In the genomic region with DNA sequence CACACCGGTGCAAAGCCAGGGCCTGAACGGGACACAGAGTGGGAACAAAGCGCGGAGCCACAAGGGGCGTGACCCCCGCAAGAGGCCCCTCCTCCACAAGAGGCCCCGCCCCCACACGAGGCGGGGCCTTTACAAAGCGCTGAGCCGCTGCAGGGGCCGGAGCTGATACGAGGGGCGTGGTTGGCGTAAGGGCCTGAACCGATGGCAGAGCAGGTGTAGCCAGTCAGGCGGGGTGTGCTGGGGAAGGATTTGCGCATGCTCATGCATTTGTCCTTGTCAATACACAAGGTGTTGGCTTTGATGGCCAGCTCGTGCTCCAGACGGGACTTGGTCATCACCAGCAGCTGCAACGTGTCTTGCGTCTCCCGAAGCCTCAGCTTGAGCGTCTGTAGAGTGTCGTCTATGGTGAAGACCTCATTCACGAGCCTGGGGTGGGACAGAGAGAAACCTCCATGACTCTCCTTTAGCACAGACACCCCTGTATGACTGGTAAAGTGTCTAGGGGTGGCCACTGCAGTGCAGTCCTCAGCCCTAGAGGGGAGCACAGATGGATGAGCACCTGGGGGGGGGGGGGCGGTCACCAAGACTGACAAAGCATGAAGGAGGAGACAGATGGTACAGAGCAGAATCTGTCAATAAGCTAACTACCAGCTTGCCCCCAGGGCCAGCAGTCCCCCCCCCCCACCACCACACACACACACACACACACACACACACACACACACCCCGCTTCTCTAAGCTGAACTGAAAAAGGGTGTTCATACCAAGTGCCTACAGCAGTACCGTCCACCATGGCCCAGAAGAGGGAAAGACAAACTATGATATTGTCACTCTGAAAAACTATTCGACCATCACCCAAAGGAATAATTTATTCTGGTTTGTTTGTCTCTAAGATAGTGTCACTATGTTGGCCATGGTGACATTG, we compare ENCODE assay signal across 8 mouse cellular contexts. TPM values are rescaled to one million over a fixed set of nuclear protein-coding genes. Genes with fewer than 3 reads are reported as not detected.
DNase-seq lines count a peak whose midpoint lies in the region; ATAC-seq lines count a peak whose summit lies in the region.

No protein-coding gene starts in this region.

- no peak overlapping the region for H3K9ac ChIP-seq in stomach, embryonic 14.5 days (replicated peaks; ENCODE audit: low read depth, low read length)

- WGBS in limb, embryonic 10.5 days = 17% methylated on average over 29 of the region's 30 CpGs
- 18% methylated on average over 30 of the region's 30 CpGs for WGBS in stomach, embryonic 14.5 days

- H3K9me3 ChIP-seq in limb, embryonic 10.5 days (replicated peaks) = no peaks in the 10 kb centered on the region
- no peaks in the 10 kb centered on the region for H3K9me3 ChIP-seq in stomach, embryonic 14.5 days (ENCODE audit: control insufficient read depth, low read depth, low read length)

- H3K4me1 ChIP-seq in limb, embryonic 10.5 days = peaks cover 8% of the 10 kb centered on the region
- peaks cover 6% of the 10 kb centered on the region for H3K4me1 ChIP-seq in stomach, embryonic 14.5 days (ENCODE audit: control insufficient read depth, insufficient read depth, low read length)

- no peaks in the 10 kb centered on the region for H3K36me3 ChIP-seq in limb, embryonic 10.5 days
- no peaks in the 10 kb centered on the region for H3K36me3 ChIP-seq in stomach, embryonic 14.5 days (ENCODE audit: control insufficient read depth, insufficient read depth, low read length)

- peak; percentile 10 for DNase-seq in CD4-positive helper T cell, adult 2 months (ENCODE audit: low read depth, low spot score)
- DNase-seq in adrenal gland, postnatal 36 days = peak; percentile 10 to 29
- peak; percentile 79 for DNase-seq in limb, embryonic 10.5 days (ENCODE audit: low spot score)
- peak; percentile 87 for DNase-seq in mesoderm, embryonic 11.5 days (ENCODE audit: low read depth, low spot score)
- no peak for DNase-seq in left cerebral cortex, adult 18-20 months (ENCODE audit: low spot score in 2 of 2)

- H3K4me2 ChIP-seq in stomach, embryonic 14.5 days (replicated peaks; ENCODE audit: low read depth, low read length) = peak overlapping the region; percentile 28

- peak overlapping the region; percentile 61 for H3K27ac ChIP-seq in limb, embryonic 10.5 days
- H3K27ac ChIP-seq in stomach, embryonic 14.5 days (ENCODE audit: low read length) = no peak overlapping the region

- ATAC-seq in granulocyte monocyte progenitor cell, adult 5-6 weeks (replicated peaks; ENCODE audit: poor library complexity, severe bottlenecking) = peak; percentile 91
- peak; percentile 92 for ATAC-seq in stomach, embryonic 14.5 days (ENCODE audit: insufficient number of reproducible peaks, insufficient read depth, low FRiP score, low read depth)
- no peak for ATAC-seq in inflammation-experienced regulatory T-cells, adult 6 months

- H3K27me3 ChIP-seq in limb, embryonic 10.5 days (ENCODE audit: low read depth, poor library complexity, severe bottlenecking) = peaks cover 5% of the 10 kb centered on the region; the same call in 1 of the 2 replicates
- H3K27me3 ChIP-seq in stomach, embryonic 14.5 days (ENCODE audit: control insufficient read depth, insufficient read depth, low read length) = no peaks in the 10 kb centered on the region

- H3K4me3 ChIP-seq in limb, embryonic 10.5 days = peak overlapping the region; percentile 37
- peak overlapping the region; percentile 9; the same call in 1 of the 2 replicates for H3K4me3 ChIP-seq in stomach, embryonic 14.5 days (ENCODE audit: low read depth, low read length)

RNA-seq across cellular contexts. Expression of a gene that starts 37.0 kb away (rescaled TPM):
- total RNA-seq in adrenal gland, postnatal 36 days (2021) = not detected
- 0.49 TPM in 1 of 2 replicates, not detected in the other for total RNA-seq in granulocyte monocyte progenitor cell, adult 5-6 weeks (2014; fragmentation: Nextera tagmentation)
- total RNA-seq in granulocyte monocyte progenitor cell, adult 5-6 weeks (2017) = not detected in 2 replicates
- not detected in 2 replicates for polyA plus RNA-seq in limb, embryonic 10.5 days (2016; fragmentation: Nextera tagmentation; extraction: Ambion mirVana)
- 0.70 and 1.0 TPM in 2 replicates for polyA plus RNA-seq in stomach, embryonic 14.5 days (2014; fragmentation: Nextera tagmentation; extraction: Ambion mirVana)
- not detected for polyA plus RNA-seq in inflammation-experienced regulatory T-cells, adult 6 months (2017; shearing (Covaris generic))
- total RNA-seq in left cerebral cortex, adult 18-20 months (2021) = 10 to 100 TPM in 1 of 2 experiments, 1 to 10 TPM in 1; 9.0 to 10.7 TPM

RNA-seq across cellular contexts. Expression of a gene that starts 44.5 kb away (rescaled TPM):
- 1 to 10 TPM; 6.0 to 7.0 TPM for total RNA-seq in adrenal gland, postnatal 36 days (2021)
- not detected in 2 replicates for total RNA-seq in granulocyte monocyte progenitor cell, adult 5-6 weeks (2014; fragmentation: Nextera tagmentation)
- total RNA-seq in granulocyte monocyte progenitor cell, adult 5-6 weeks (2017) = not detected in 2 replicates
- 2.4 and 4.2 TPM in 2 replicates for polyA plus RNA-seq in limb, embryonic 10.5 days (2016; fragmentation: Nextera tagmentation; extraction: Ambion mirVana)
- 26.6 and 31.3 TPM in 2 replicates for polyA plus RNA-seq in stomach, embryonic 14.5 days (2014; fragmentation: Nextera tagmentation; extraction: Ambion mirVana)
- under 1 TPM in 1 of 3 experiments, not detected in 2; 0.07 TPM for polyA plus RNA-seq in inflammation-experienced regulatory T-cells, adult 6 months (2017; shearing (Covaris generic))
- 10 to 100 TPM in 1 of 2 experiments, 1 to 10 TPM in 1; 10.0 to 13.7 TPM for total RNA-seq in left cerebral cortex, adult 18-20 months (2021)

RNA-seq across cellular contexts. Expression of a gene that starts 53.5 kb away (rescaled TPM):
- total RNA-seq in adrenal gland, postnatal 36 days (2021) = 10 to 100 TPM; 27.3 to 29.6 TPM
- 45.9 and 48.0 TPM in 2 replicates for total RNA-seq in granulocyte monocyte progenitor cell, adult 5-6 weeks (2014; fragmentation: Nextera tagmentation)
- 41.9 and 58.3 TPM in 2 replicates for total RNA-seq in granulocyte monocyte progenitor cell, adult 5-6 weeks (2017)
- polyA plus RNA-seq in limb, embryonic 10.5 days (2016; fragmentation: Nextera tagmentation; extraction: Ambion mirVana) = 92.0 and 94.8 TPM in 2 replicates
- polyA plus RNA-seq in stomach, embryonic 14.5 days (2014; fragmentation: Nextera tagmentation; extraction: Ambion mirVana) = 56.1 and 59.1 TPM in 2 replicates
- 10 to 100 TPM; 46.9 to 77.0 (median 47.2) TPM for polyA plus RNA-seq in inflammation-experienced regulatory T-cells, adult 6 months (2017; shearing (Covaris generic))
- 10 to 100 TPM; 16.3 to 18.5 TPM for total RNA-seq in left cerebral cortex, adult 18-20 months (2021)

Comparison
In these comparisons a context has a peak if more than half of its experiments do, and no peak if none do; other contexts are left out.
1. DNase-seq: peak in CD4-positive helper T cell, adult 2 months (single experiment), adrenal gland, postnatal 36 days (2 of 2), limb, embryonic 10.5 days (single experiment) and mesoderm, embryonic 11.5 days (single experiment); none in left cerebral cortex, adult 18-20 months (0 of 2).
2. RNA of a gene that starts 37.0 kb away (total RNA-seq): 9.0 to 10.7 TPM in left cerebral cortex, adult 18-20 months; not detected in adrenal gland, postnatal 36 days and 0.49 TPM in granulocyte monocyte progenitor cell, adult 5-6 weeks; every median in the first group is over 4 times any median in the second.
3. RNA of a gene that starts 44.5 kb away (total RNA-seq): 10.0 to 13.7 TPM in left cerebral cortex, adult 18-20 months and 6.0 to 7.0 TPM in adrenal gland, postnatal 36 days; not detected in granulocyte monocyte progenitor cell, adult 5-6 weeks; every median in the first group is over 4 times any median in the second.